ENCODE assay signal across 8 mouse cellular contexts in the genomic region with DNA sequence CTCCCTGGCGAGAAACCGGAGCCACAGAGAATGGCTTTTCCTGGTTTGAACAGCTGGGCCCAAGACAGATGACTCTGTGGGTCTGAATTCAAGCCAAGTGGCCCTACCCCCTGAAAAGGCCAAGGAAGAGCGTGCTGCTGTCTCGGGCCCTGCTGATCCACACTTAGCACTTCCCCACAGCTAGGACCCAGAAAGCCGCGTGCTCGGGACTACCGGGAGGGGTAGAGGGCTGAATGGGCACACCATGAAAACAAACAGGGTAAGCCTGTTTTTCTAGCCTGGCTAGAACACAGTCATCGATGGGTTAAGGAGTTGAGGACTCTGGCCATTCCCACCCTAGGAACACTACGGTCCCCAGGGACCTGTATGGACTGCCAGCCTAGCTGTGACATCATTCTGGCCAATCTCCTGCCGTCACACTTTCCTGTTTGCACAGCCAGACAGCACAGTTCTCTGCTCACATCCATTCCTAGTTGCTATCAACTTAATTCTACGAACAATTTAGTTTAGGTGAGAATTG. TPM values are rescaled to one million over a fixed set of nuclear protein-coding genes. Genes with fewer than 3 reads are reported as not detected.
DNase-seq lines count a peak whose midpoint lies in the region; ATAC-seq and TF ChIP-seq lines count a peak whose summit lies in the region.

No protein-coding gene starts in this region.

- H3K4me2 ChIP-seq in kidney, postnatal 0 days (ENCODE audit: low read length): 0 out of 2 replicates have a peak overlapping the region, but pooled peaks have one; percentile 21
- no peak overlapping the region for H3K4me2 ChIP-seq in stomach, embryonic 15.5 days

- 68% methylated on average over 12 of the region's 12 CpGs for WGBS in thymus, adult 2 months
- WGBS in kidney, postnatal 0 days: 35% methylated on average over 12 of the region's 12 CpGs
- WGBS in stomach, embryonic 15.5 days: 26% methylated on average over 12 of the region's 12 CpGs

- H3K36me3 ChIP-seq in thymus, adult 2 months (ENCODE audit: control insufficient read depth, insufficient read depth, low read length): no peaks in the 10 kb centered on the region; the same call in 1 of the 2 replicates
- no peaks in the 10 kb centered on the region for H3K36me3 ChIP-seq in kidney, postnatal 0 days (ENCODE audit: insufficient read depth, low read length)
- H3K36me3 ChIP-seq in stomach, embryonic 15.5 days: no peaks in the 10 kb centered on the region

- DNase-seq in adrenal gland, adult 2 months: peak; percentile 63
- DNase-seq in adrenal gland, adult 18-20 months (ENCODE audit: low spot score in 2 of 2): no peak
- DNase-seq in thymus, adult 2 months: no peak
- DNase-seq in thymus, adult 18-20 months: no peak
- DNase-seq in kidney, postnatal 0 days (ENCODE audit: low spot score): peak; percentile 47
- no peak for DNase-seq in adipocyte (ENCODE audit: low spot score)
- DNase-seq in spleen, postnatal 10 days (ENCODE audit: low spot score in 2 of 2): no peak

- H3K9me3 ChIP-seq in kidney, postnatal 0 days (replicated peaks; ENCODE audit: low read length): no peaks in the 10 kb centered on the region
- H3K9me3 ChIP-seq in stomach, embryonic 15.5 days: no peaks in the 10 kb centered on the region

- no peaks in the 10 kb centered on the region for H3K27me3 ChIP-seq in thymus, adult 2 months (ENCODE audit: control insufficient read depth, insufficient read depth, low read length)
- no peaks in the 10 kb centered on the region for H3K27me3 ChIP-seq in kidney, postnatal 0 days (ENCODE audit: insufficient read depth, low read length)
- no peaks in the 10 kb centered on the region for H3K27me3 ChIP-seq in stomach, embryonic 15.5 days (replicated peaks)

- H3K27ac ChIP-seq in thymus, adult 2 months (ENCODE audit: control insufficient read depth, insufficient read depth, low read length): peak overlapping the region; percentile 61; the same call in 1 of the 2 replicates
- H3K27ac ChIP-seq in kidney, postnatal 0 days: peak overlapping the region; percentile 73
- peak overlapping the region; percentile 67 for H3K27ac ChIP-seq in stomach, embryonic 15.5 days

- ATAC-seq in kidney, postnatal 0 days (replicated peaks; ENCODE audit: low FRiP score, low read depth): peak; percentile 15; the same call in 1 of the 2 replicates
- peak; percentile 29; the same call in 1 of the 2 replicates for ATAC-seq in stomach, embryonic 15.5 days (ENCODE audit: insufficient read depth, low FRiP score, low read depth)

- no peak overlapping the region for H3K9ac ChIP-seq in kidney, postnatal 0 days (ENCODE audit: low read depth, low read length)
- no peak overlapping the region for H3K9ac ChIP-seq in stomach, embryonic 15.5 days

- peaks cover 12% of the 10 kb centered on the region for H3K4me1 ChIP-seq in thymus, adult 2 months (replicated peaks; ENCODE audit: control insufficient read depth, insufficient read depth, low read length)
- peaks cover 19% of the 10 kb centered on the region for H3K4me1 ChIP-seq in kidney, postnatal 0 days (replicated peaks; ENCODE audit: insufficient read depth, low read length)
- peaks cover 33% of the 10 kb centered on the region for H3K4me1 ChIP-seq in stomach, embryonic 15.5 days

- no peak overlapping the region for H3K4me3 ChIP-seq in thymus, adult 2 months (ENCODE audit: control insufficient read depth, insufficient read depth, low read length)
- no peak overlapping the region for H3K4me3 ChIP-seq in kidney, postnatal 0 days (replicated peaks; ENCODE audit: low read depth, low read length)
- no peak overlapping the region for H3K4me3 ChIP-seq in stomach, embryonic 15.5 days (replicated peaks)

- TF ChIP-seq POLR2A in thymus, adult 2 months (IDR thresholded peaks at IDR 0.05; ENCODE audit: control insufficient read depth, extremely low read depth, insufficient read depth, low read length, poor library complexity): no peak

- no peak for TF ChIP-seq CTCF in thymus, adult 2 months (IDR thresholded peaks at IDR 0.05; ENCODE audit: borderline replicate concordance, control insufficient read depth, extremely low read depth, insufficient read depth, low read length, poor library complexity)
- no peak for TF ChIP-seq CTCF in kidney, postnatal 0 days (IDR thresholded peaks at IDR 0.05; ENCODE audit: low read depth)

RNA-seq across cellular contexts. Expression of a gene that starts 7.9 kb away (rescaled TPM):
- 1,000 to 10,000 TPM; 1,973 to 2,851 TPM for total RNA-seq in adrenal gland, adult 2 months (2021)
- polyA plus RNA-seq in adrenal gland, adult 2 months (2012; rRNA removed): 197 and 291 TPM in 2 replicates
- 1,000 to 10,000 TPM; 2,801 to 2,860 TPM for total RNA-seq in adrenal gland, adult 18-20 months (2021)
- polyA plus RNA-seq in thymus, adult 2 months (2012; rRNA removed): 455 and 506 TPM in 2 replicates
- polyA plus RNA-seq in kidney, postnatal 0 days (2015; fragmentation: Nextera tagmentation; extraction: Ambion mirVana): 1,330 and 1,432 TPM in 2 replicates
- 1,532 and 1,551 TPM in 2 replicates for polyA plus RNA-seq in stomach, embryonic 15.5 days (2015; fragmentation: Nextera tagmentation; extraction: Ambion mirVana)

RNA-seq across cellular contexts. Expression of a gene that starts 17.3 kb away (rescaled TPM):
- total RNA-seq in adrenal gland, adult 2 months (2021): 10 to 100 TPM; 43.6 to 59.7 TPM
- polyA plus RNA-seq in adrenal gland, adult 2 months (2012; rRNA removed): 167 and 198 TPM in 2 replicates
- total RNA-seq in adrenal gland, adult 18-20 months (2021): 10 to 100 TPM; 28.1 to 44.2 TPM
- polyA plus RNA-seq in thymus, adult 2 months (2012; rRNA removed): 135 and 137 TPM in 2 replicates
- 131 and 138 TPM in 2 replicates for polyA plus RNA-seq in kidney, postnatal 0 days (2015; fragmentation: Nextera tagmentation; extraction: Ambion mirVana)
- polyA plus RNA-seq in stomach, embryonic 15.5 days (2015; fragmentation: Nextera tagmentation; extraction: Ambion mirVana): 115 and 131 TPM in 2 replicates

RNA-seq across cellular contexts. Expression of a gene that starts 18.4 kb away (rescaled TPM):
- total RNA-seq in adrenal gland, adult 2 months (2021): 100 to 1,000 TPM; 104 to 197 TPM
- 288 and 410 TPM in 2 replicates for polyA plus RNA-seq in adrenal gland, adult 2 months (2012; rRNA removed)
- total RNA-seq in adrenal gland, adult 18-20 months (2021): 100 to 1,000 TPM; 121 to 161 TPM
- 358 and 385 TPM in 2 replicates for polyA plus RNA-seq in thymus, adult 2 months (2012; rRNA removed)
- polyA plus RNA-seq in kidney, postnatal 0 days (2015; fragmentation: Nextera tagmentation; extraction: Ambion mirVana): 93.6 and 101 TPM in 2 replicates
- 83.4 and 88.9 TPM in 2 replicates for polyA plus RNA-seq in stomach, embryonic 15.5 days (2015; fragmentation: Nextera tagmentation; extraction: Ambion mirVana)

RNA-seq across cellular contexts. Expression of a gene that starts 20.9 kb away (rescaled TPM):
- not detected for total RNA-seq in adrenal gland, adult 2 months (2021)
- polyA plus RNA-seq in adrenal gland, adult 2 months (2012; rRNA removed): 0.18 and 0.55 TPM in 2 replicates
- not detected for total RNA-seq in adrenal gland, adult 18-20 months (2021)
- 0.61 and 1.3 TPM in 2 replicates for polyA plus RNA-seq in thymus, adult 2 months (2012; rRNA removed)
- polyA plus RNA-seq in kidney, postnatal 0 days (2015; fragmentation: Nextera tagmentation; extraction: Ambion mirVana): 16.7 and 18.4 TPM in 2 replicates
- polyA plus RNA-seq in stomach, embryonic 15.5 days (2015; fragmentation: Nextera tagmentation; extraction: Ambion mirVana): 0.40 and 1.3 TPM in 2 replicates

RNA-seq across cellular contexts. Expression of a gene that starts 25.5 kb away (rescaled TPM):
- total RNA-seq in adrenal gland, adult 2 months (2021): 1 to 10 TPM; 3.0 to 5.6 TPM
- polyA plus RNA-seq in adrenal gland, adult 2 months (2012; rRNA removed): 5.2 and 6.4 TPM in 2 replicates
- 1 to 10 TPM; 2.7 to 3.5 TPM for total RNA-seq in adrenal gland, adult 18-20 months (2021)
- polyA plus RNA-seq in thymus, adult 2 months (2012; rRNA removed): 64.5 and 77.4 TPM in 2 replicates
- polyA plus RNA-seq in kidney, postnatal 0 days (2015; fragmentation: Nextera tagmentation; extraction: Ambion mirVana): 4.8 and 5.1 TPM in 2 replicates
- polyA plus RNA-seq in stomach, embryonic 15.5 days (2015; fragmentation: Nextera tagmentation; extraction: Ambion mirVana): 4.3 and 4.4 TPM in 2 replicates

Comparison
In these comparisons a context has a peak if more than half of its experiments do, and no peak if none do; other contexts are left out.
1. DNase-seq: peak in adrenal gland, adult 2 months (single experiment) and kidney, postnatal 0 days (single experiment); none in adrenal gland, adult 18-20 months (0 of 2), thymus, adult 2 months (single experiment), thymus, adult 18-20 months (0 of 2), adipocyte (single experiment) and spleen, postnatal 10 days (0 of 2).
2. Peak in every context shown above with its lines, with median percentiles within 50 percentile points of each other: H3K27ac ChIP-seq.